Mouse (Mus musculus) limb, embryonic 15.5 days (tissue): ENCODE measurements around the gene Med12l. TPM values are rescaled to one million over a fixed set of nuclear protein-coding genes. Genes with fewer than 3 reads are reported as not detected.

Source experiments
- ATAC-seq: fragments of 200-750 bp; cut with Nextera tagmentation; 2 replicates; pipeline ENCODE4 v1.8.0; 2017; ENCODE audit warnings: low read depth, moderate TSS enrichment; ENCODE audit not compliant: insufficient number of reproducible peaks, low FRiP score, low TSS enrichment
- H3K27ac ChIP-seq: fragments of 300-500 bp; sonication (generic); 2 replicates; pipeline ENCODE4 v1.5.1; 2015; ENCODE audit warnings: moderate library complexity, mild to moderate bottlenecking, inconsistent platforms
- H3K27me3 ChIP-seq: fragments of 300-500 bp; sonication (generic); 2 replicates; pipeline ENCODE4 v1.6.1; 2015; ENCODE audit warnings: inconsistent platforms
- H3K36me3 ChIP-seq: fragments of 300-500 bp; sonication (generic); 2 replicates; pipeline ENCODE4 v1.6.1; 2015; ENCODE audit warnings: inconsistent platforms
- H3K4me1 ChIP-seq: fragments of 300-500 bp; sonication (generic); 2 replicates; pipeline ENCODE4 v1.6.1; 2015; ENCODE audit warnings: inconsistent platforms
- H3K4me2 ChIP-seq: fragments of 300-500 bp; sonication (generic); 2 replicates; pipeline ENCODE4 v1.6.1; 2015; ENCODE audit warnings: mild to moderate bottlenecking, inconsistent platforms
- H3K4me3 ChIP-seq: fragments of 300-500 bp; sonication (generic); 2 replicates; pipeline ENCODE4 v1.5.1; 2015; ENCODE audit warnings: mild to moderate bottlenecking, inconsistent platforms
- H3K9ac ChIP-seq: fragments of 300-500 bp; sonication (generic); 2 replicates; pipeline ENCODE4 v1.6.1; 2015; ENCODE audit warnings: inconsistent platforms
- H3K9me3 ChIP-seq: fragments of 300-500 bp; sonication (generic); 2 replicates; pipeline ENCODE4 v1.6.1; 2016; ENCODE audit warnings: inconsistent platforms
- WGBS: fragments of 180-500 bp; shearing (Covaris S2); methylation state at CpG from one replicate; pipeline ENCODE4 v1.1.7; 2015; 5-methylcytosine and 5-hydroxymethylcytosine counted together
- polyA plus RNA-seq: library from polyadenylated mRNA; unstranded; fragments of >200 nt; fragmentation: Nextera tagmentation; extraction: Ambion mirVana; gene quantifications from 2 replicates; pipeline ENCODE4 v1.2.1, GENCODE M21; 2015

Med12l gene
- polyA plus RNA-seq, 1 experiment from 2014 or later = 2.0 TPM

- no peaks in the 10 kb centered on the region for H3K36me3 ChIP-seq
- H3K4me2 ChIP-seq = no peak overlapping the region
- H3K27ac ChIP-seq = no peak overlapping the region
- H3K9ac ChIP-seq = no peak overlapping the region
- no peaks in the 10 kb centered on the region for H3K27me3 ChIP-seq
- 56% methylated on average over 4 of the region's 4 CpGs for WGBS
- H3K4me1 ChIP-seq = peaks cover 13% of the 10 kb centered on the region
- H3K4me3 ChIP-seq = no peak overlapping the region
- no peaks in the 10 kb centered on the region for H3K9me3 ChIP-seq
- ATAC-seq = no peak
Observed at GRCm38 (mm10) chr3:59077278-59077677, 71.7 kb downstream of the Med12l start.

- Histone ChIP-seq H3K27me3 (no peaks in the 10 kb centered on the region), H3K36me3 (no peaks in the 10 kb centered on the region), H3K27ac (no peak overlapping the region), H3K9ac (no peak overlapping the region), H3K4me2 (no peak overlapping the region), H3K9me3 (no peaks in the 10 kb centered on the region), H3K4me1 (peaks cover 13% of the 10 kb centered on the region), H3K4me3 (no peak overlapping the region)
- ATAC-seq = no peak
- 67% methylated on average over 11 of the region's 11 CpGs for WGBS
Observed at GRCm38 (mm10) chr3:59078585-59078984, 73.0 kb downstream of the Med12l start.

- no peak for ATAC-seq
- WGBS = 43% methylated on average over 4 of the region's 4 CpGs
Observed at GRCm38 (mm10) chr3:59079327-59079726, 73.7 kb downstream of the Med12l start.

GRCm38 (mm10) chr3:59080293-59080916 is 74.8 kb downstream of the Med12l start:
- Histone ChIP-seq H3K9ac (no peak overlapping the region), H3K9me3 (no peaks in the 10 kb centered on the region), H3K4me2 (no peak overlapping the region), H3K27me3 (no peaks in the 10 kb centered on the region), H3K27ac (no peak overlapping the region), H3K36me3 (no peaks in the 10 kb centered on the region), H3K4me3 (no peak overlapping the region), H3K4me1 (peaks cover 13% of the 10 kb centered on the region)
- no peak for ATAC-seq
- 22% methylated on average over 6 of the region's 6 CpGs for WGBS

More at GRCm38 (mm10) chr3:59079327-59079726, 73.7 kb downstream of the Med12l start:
- Histone ChIP-seq H3K27me3 (no peaks in the 10 kb centered on the region), H3K4me3 (no peak overlapping the region), H3K9me3 (no peaks in the 10 kb centered on the region), H3K27ac (no peak overlapping the region), H3K9ac (no peak overlapping the region), H3K4me2 (no peak overlapping the region), H3K36me3 (no peaks in the 10 kb centered on the region), H3K4me1 (peaks cover 13% of the 10 kb centered on the region)

- no peaks in the 10 kb centered on the region for H3K27me3 ChIP-seq
- no peaks in the 10 kb centered on the region for H3K36me3 ChIP-seq
- no peak overlapping the region for H3K9ac ChIP-seq
- no peak overlapping the region for H3K4me3 ChIP-seq
- no peak overlapping the region for H3K4me2 ChIP-seq
- H3K9me3 ChIP-seq = no peaks in the 10 kb centered on the region
- ATAC-seq = no peak
- 14% methylated on average over 7 of the region's 7 CpGs for WGBS
- peaks cover 13% of the 10 kb centered on the region for H3K4me1 ChIP-seq
- H3K27ac ChIP-seq = no peak overlapping the region
Observed at GRCm38 (mm10) chr3:59080919-59081318, 75.3 kb downstream of the Med12l start.

GRCm38 (mm10) chr3:59092702-59093101 is 87.1 kb downstream of the Med12l start:
- Histone ChIP-seq H3K36me3 (no peaks in the 10 kb centered on the region), H3K9me3 (no peaks in the 10 kb centered on the region), H3K9ac (no peak overlapping the region), H3K4me2 (no peak overlapping the region), H3K4me1 (no peaks in the 10 kb centered on the region), H3K27ac (no peak overlapping the region), H3K27me3 (no peaks in the 10 kb centered on the region), H3K4me3 (no peak overlapping the region)
- 74% methylated on average over 11 of the region's 11 CpGs for WGBS
- no peak for ATAC-seq

- no peaks in the 10 kb centered on the region for H3K36me3 ChIP-seq
- H3K4me3 ChIP-seq = no peak overlapping the region
- H3K4me2 ChIP-seq = no peak overlapping the region
- WGBS = 75% methylated on average over 6 of the region's 6 CpGs
- no peak for ATAC-seq
- no peaks in the 10 kb centered on the region for H3K9me3 ChIP-seq
- H3K9ac ChIP-seq = no peak overlapping the region
- no peaks in the 10 kb centered on the region for H3K27me3 ChIP-seq
- no peaks in the 10 kb centered on the region for H3K4me1 ChIP-seq
- no peak overlapping the region for H3K27ac ChIP-seq
Observed at GRCm38 (mm10) chr3:59097421-59097820, 91.8 kb downstream of the Med12l start.

GRCm38 (mm10) chr3:59098540-59098939 is 92.9 kb downstream of the Med12l start:
- 77% methylated on average over 10 of the region's 10 CpGs for WGBS
- H3K36me3 ChIP-seq = no peaks in the 10 kb centered on the region

GRCm38 (mm10) chr3:59101218-59101986 is 95.8 kb downstream of the Med12l start, which contains the start of gene Gpr171:
TSS of gene Gpr171 (minus strand) at chr3:59101821.
- Histone ChIP-seq H3K4me1 (no peaks in the 10 kb centered on the region), H3K9me3 (no peaks in the 10 kb centered on the region), H3K4me3 (no peak within 1 kb of the TSS), H3K36me3 (no peaks in the 10 kb centered on the region), H3K27me3 (no peaks in the 10 kb centered on the region), H3K27ac (no peak within 1 kb of the TSS), H3K4me2 (no peak within 1 kb of the TSS), H3K9ac (no peak within 1 kb of the TSS)
- ATAC-seq = no peak
- 70% methylated on average over 6 of the region's 6 CpGs for WGBS

More at GRCm38 (mm10) chr3:59098540-59098939, 92.9 kb downstream of the Med12l start:
- no peak for ATAC-seq
- no peak overlapping the region for H3K4me2 ChIP-seq
- H3K27me3 ChIP-seq = no peaks in the 10 kb centered on the region
- H3K4me1 ChIP-seq = no peaks in the 10 kb centered on the region
- H3K27ac ChIP-seq = no peak overlapping the region
- no peak overlapping the region for H3K9ac ChIP-seq
- no peaks in the 10 kb centered on the region for H3K9me3 ChIP-seq
- H3K4me3 ChIP-seq = no peak overlapping the region

- H3K9ac ChIP-seq = no peak overlapping the region
- no peaks in the 10 kb centered on the region for H3K27me3 ChIP-seq
- no peak for ATAC-seq
- no peaks in the 10 kb centered on the region for H3K36me3 ChIP-seq
- 89% methylated on average over 2 of the region's 2 CpGs for WGBS
- H3K4me2 ChIP-seq = no peak overlapping the region
- H3K4me1 ChIP-seq = no peaks in the 10 kb centered on the region
- no peak overlapping the region for H3K4me3 ChIP-seq
- H3K9me3 ChIP-seq = no peaks in the 10 kb centered on the region
- no peak overlapping the region for H3K27ac ChIP-seq
Observed at GRCm38 (mm10) chr3:59102146-59102545, 96.5 kb downstream of the Med12l start.

GRCm38 (mm10) chr3:59104462-59104861 is 98.8 kb downstream of the Med12l start:
- no peak for ATAC-seq
- Histone ChIP-seq H3K4me2 (no peak overlapping the region), H3K4me1 (no peaks in the 10 kb centered on the region), H3K36me3 (no peaks in the 10 kb centered on the region), H3K4me3 (no peak overlapping the region), H3K9me3 (no peaks in the 10 kb centered on the region), H3K27me3 (no peaks in the 10 kb centered on the region), H3K27ac (no peak overlapping the region), H3K9ac (no peak overlapping the region)
- WGBS = 81% methylated on average over 4 of the region's 4 CpGs

- no peak for ATAC-seq
Observed at GRCm38 (mm10) chr3:59107439-59107838, 101.8 kb downstream of the Med12l start.

More at GRCm38 (mm10) chr3:59107439-59107838, 101.8 kb downstream of the Med12l start:
- Histone ChIP-seq H3K4me1 (no peaks in the 10 kb centered on the region), H3K27me3 (no peaks in the 10 kb centered on the region), H3K9me3 (no peaks in the 10 kb centered on the region), H3K27ac (no peak overlapping the region), H3K4me2 (no peak overlapping the region), H3K4me3 (no peak overlapping the region), H3K9ac (no peak overlapping the region), H3K36me3 (no peaks in the 10 kb centered on the region)
- WGBS = 92% methylated on average over 4 of the region's 4 CpGs
